Mouse (Mus musculus) liver, embryonic 14.5 days (tissue): ENCODE results near the gene Commd1.

Source experiments
- CTCF ChIP-seq: IDR thresholded peaks from 2 replicates; pipeline ENCODE4 v1.5.1; 2016; ENCODE audit warnings: antibody characterized with exemption, low read depth, control low read depth
- EP300 ChIP-seq: IDR thresholded peaks from 2 replicates; pipeline ENCODE4 v1.6.1; 2016; ENCODE audit warnings: antibody characterized with exemption, low read depth

DNA sequence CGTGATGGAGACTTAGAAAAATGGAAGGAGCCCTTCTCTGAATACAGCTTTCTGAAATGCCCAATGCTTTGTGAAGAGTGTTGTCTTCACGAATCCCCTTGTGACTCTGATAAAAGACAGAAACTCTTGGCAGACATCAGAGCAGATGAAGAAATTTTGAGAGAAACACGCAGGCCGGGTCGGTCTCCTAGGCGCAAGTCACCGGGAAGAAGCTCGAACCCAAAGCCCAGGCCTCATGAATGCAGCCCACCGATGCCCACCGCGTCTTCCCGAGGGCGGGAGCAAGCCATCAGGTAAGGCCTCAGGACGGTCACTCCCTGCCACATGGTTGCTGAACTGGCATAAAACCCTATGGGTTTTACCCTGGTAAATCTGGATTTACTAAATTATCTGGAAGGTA lies 38.7 kb upstream of the Commd1 start:
- TF ChIP-seq CTCF (no peak), EP300 (no peak)
